Mouse (Mus musculus) layer of hippocampus, postnatal 25 days (tissue): ENCODE measurements around the gene Cstl1. TPM values are rescaled to one million over a fixed set of nuclear protein-coding genes. Genes with fewer than 3 reads are reported as not detected.

Source experiments
- total RNA-seq, 2 experiments: library from RNA; stranded (reverse); gene quantifications; 2 replicates each; pipeline ENCODE4 v1.2.3; 2021

The Cstl1 gene
- total RNA-seq, 2 experiments from 2014 or later, result 0.85 TPM; not detected in 1

Other genes with a start within 250 kb of the Cstl1 start
- 10 to 100 TPM; 11.2 to 16.0 TPM for gene Nxt1, start 77.8 kb upstream of the Cstl1 start, total RNA-seq
- gene Gzf1, start 69.3 kb upstream of the Cstl1 start, total RNA-seq, result 10 to 100 TPM; 30.4 to 32.4 TPM
- gene Napb, start 17.9 kb upstream of the Cstl1 start, total RNA-seq, result 100 to 1,000 TPM; 300 to 310 TPM
- gene Cst11, start 21.1 kb downstream of the Cstl1 start, total RNA-seq, result not detected
- gene 8030411F24Rik, start 31.7 kb downstream of the Cstl1 start, total RNA-seq, result not detected
- 1 to 10 TPM; 4.0 to 6.1 TPM for gene Cst12, start 39.0 kb downstream of the Cstl1 start, total RNA-seq
- under 1 TPM in 1 of 2 experiments, not detected in 1; 0.37 TPM for gene Cst8, start 48.4 kb downstream of the Cstl1 start, total RNA-seq
- gene Cst13, start 69.7 kb downstream of the Cstl1 start, total RNA-seq, result not detected
- not detected for gene Cst9, start 84.8 kb downstream of the Cstl1 start, total RNA-seq
- not detected for gene 9230104L09Rik, start 114.7 kb downstream of the Cstl1 start, total RNA-seq
- 1,000 to 10,000 TPM; 2,237 to 2,613 TPM for gene Cst3, start 125.3 kb downstream of the Cstl1 start, total RNA-seq